Mouse (Mus musculus): ENCODE data around the gene Rho. TPM values are rescaled to one million over a fixed set of nuclear protein-coding genes. Genes with fewer than 3 reads are reported as not detected.

Gene Rho
- polyA plus RNA-seq, 1 experiment from 2014 or later, result not detected

DNA sequence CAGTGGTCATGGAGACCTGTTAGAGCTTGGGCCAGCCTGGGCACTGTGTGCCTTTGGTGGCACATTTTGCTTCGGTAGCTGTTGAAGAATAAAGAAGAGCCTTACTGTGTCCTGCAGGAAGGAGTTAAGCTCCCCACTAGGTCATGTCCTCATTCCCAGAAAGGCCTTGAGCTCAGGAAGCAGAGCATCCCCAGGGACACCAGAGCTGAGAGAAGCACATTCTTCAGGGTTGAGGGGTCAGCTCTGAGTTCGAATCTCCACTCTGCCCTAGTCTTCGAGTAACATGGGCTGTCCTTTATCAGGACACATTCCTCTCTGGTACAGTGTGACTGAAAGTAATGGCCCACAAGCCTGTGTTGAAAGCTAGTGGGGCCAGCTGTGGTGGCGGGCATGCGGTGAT is 11.7 kb upstream of the Rho start:
- H3K9me3 ChIP-seq (ENCODE audit: control insufficient read depth, low read length), result no peaks in the 10 kb centered on the region
- H3K4me3 ChIP-seq (ENCODE audit: low read depth, low read length), result no peak overlapping the region
- WGBS, result 87% methylated on average over 5 of the region's 5 CpGs
- H3K27me3 ChIP-seq (replicated peaks; ENCODE audit: control insufficient read depth, insufficient read depth, low read length), result no peaks in the 10 kb centered on the region
- H3K27ac ChIP-seq (ENCODE audit: low read depth, low read length), result no peak overlapping the region
- H3K4me1 ChIP-seq (replicated peaks; ENCODE audit: control insufficient read depth, insufficient read depth, low read length), result peaks cover 10% of the 10 kb centered on the region; the same call in 1 of the 2 replicates
- no peaks in the 10 kb centered on the region for H3K36me3 ChIP-seq (ENCODE audit: control insufficient read depth, insufficient read depth, low read length)
- no peak overlapping the region for H3K9ac ChIP-seq (ENCODE audit: low read depth, low read length)
- DNase-seq (ENCODE audit: low spot score), result no peak
- ATAC-seq (replicated peaks; ENCODE audit: low FRiP score), result no peak
- no peak overlapping the region for H3K4me2 ChIP-seq

DNA sequence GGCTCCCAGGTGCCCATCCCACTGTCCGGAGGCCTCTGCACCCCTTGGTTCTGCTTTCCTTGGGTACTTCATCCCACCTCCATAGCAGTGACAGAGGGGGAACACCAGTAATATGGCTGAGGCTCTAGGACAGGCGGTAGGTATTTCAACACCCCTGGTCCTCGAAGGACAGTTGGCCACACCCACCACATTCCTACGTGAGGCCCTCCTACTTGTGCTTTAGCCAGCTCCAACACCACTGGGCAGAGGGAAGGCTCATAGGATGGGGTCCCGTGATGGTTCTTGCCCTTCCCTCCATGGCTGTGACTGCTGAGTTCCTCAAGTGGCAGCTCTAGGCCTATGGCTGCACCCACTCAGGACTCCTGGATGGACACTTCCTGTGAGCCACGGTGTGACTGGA is 6.7 kb upstream of the Rho start:
- Histone ChIP-seq H3K4me1 (replicated peaks; ENCODE audit: control insufficient read depth, insufficient read depth, low read length) (no peaks in the 10 kb centered on the region; the same call in none of the 2 replicates), H3K4me3 (ENCODE audit: low read depth, low read length) (no peak overlapping the region), H3K36me3 (ENCODE audit: control insufficient read depth, insufficient read depth, low read length) (no peaks in the 10 kb centered on the region), H3K4me2 (no peak overlapping the region), H3K9ac (ENCODE audit: low read depth, low read length) (no peak overlapping the region), H3K9me3 (ENCODE audit: control insufficient read depth, low read length) (no peaks in the 10 kb centered on the region), H3K27me3 (replicated peaks; ENCODE audit: control insufficient read depth, insufficient read depth, low read length) (no peaks in the 10 kb centered on the region), H3K27ac (ENCODE audit: low read depth, low read length) (no peak overlapping the region)
- ATAC-seq (replicated peaks; ENCODE audit: low FRiP score) (no peak), DNase-seq (ENCODE audit: low spot score) (no peak)
- WGBS, result 53% methylated on average over 6 of the region's 6 CpGs

DNA sequence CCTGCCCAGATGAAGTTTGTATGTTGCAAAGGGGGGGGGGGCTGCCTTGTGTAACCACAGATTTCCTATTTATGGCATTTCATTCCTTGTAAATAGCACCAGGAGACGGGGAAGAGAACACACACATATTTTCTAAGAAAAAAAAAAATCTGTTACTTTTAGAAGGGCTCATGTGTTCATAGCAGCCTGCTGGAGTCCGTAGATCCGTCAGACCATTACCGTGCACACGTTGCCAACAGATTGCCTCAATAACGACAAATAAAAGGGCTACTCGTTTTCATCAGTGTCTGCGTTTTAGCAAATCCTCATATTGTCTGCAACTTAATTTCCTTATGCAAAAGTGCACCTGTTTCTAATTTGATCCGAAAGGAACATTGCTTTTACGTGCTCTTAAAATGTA is 5.1 kb upstream of the Rho start:
- no peak overlapping the region for H3K4me3 ChIP-seq (ENCODE audit: low read depth, low read length)
- ATAC-seq (replicated peaks; ENCODE audit: low FRiP score) (no peak), DNase-seq (ENCODE audit: low spot score) (no peak)
- 84% methylated on average over 10 of the region's 10 CpGs for WGBS
- no peak overlapping the region for H3K27ac ChIP-seq (ENCODE audit: low read depth, low read length)
- no peaks in the 10 kb centered on the region for H3K27me3 ChIP-seq (replicated peaks; ENCODE audit: control insufficient read depth, insufficient read depth, low read length)
- no peak overlapping the region for H3K9ac ChIP-seq (ENCODE audit: low read depth, low read length)
- no peaks in the 10 kb centered on the region for H3K36me3 ChIP-seq (ENCODE audit: control insufficient read depth, insufficient read depth, low read length)
- no peak overlapping the region for H3K4me2 ChIP-seq
- no peaks in the 10 kb centered on the region for H3K9me3 ChIP-seq (ENCODE audit: control insufficient read depth, low read length)
- peaks cover 3% of the 10 kb centered on the region for H3K4me1 ChIP-seq (replicated peaks; ENCODE audit: control insufficient read depth, insufficient read depth, low read length)

DNA sequence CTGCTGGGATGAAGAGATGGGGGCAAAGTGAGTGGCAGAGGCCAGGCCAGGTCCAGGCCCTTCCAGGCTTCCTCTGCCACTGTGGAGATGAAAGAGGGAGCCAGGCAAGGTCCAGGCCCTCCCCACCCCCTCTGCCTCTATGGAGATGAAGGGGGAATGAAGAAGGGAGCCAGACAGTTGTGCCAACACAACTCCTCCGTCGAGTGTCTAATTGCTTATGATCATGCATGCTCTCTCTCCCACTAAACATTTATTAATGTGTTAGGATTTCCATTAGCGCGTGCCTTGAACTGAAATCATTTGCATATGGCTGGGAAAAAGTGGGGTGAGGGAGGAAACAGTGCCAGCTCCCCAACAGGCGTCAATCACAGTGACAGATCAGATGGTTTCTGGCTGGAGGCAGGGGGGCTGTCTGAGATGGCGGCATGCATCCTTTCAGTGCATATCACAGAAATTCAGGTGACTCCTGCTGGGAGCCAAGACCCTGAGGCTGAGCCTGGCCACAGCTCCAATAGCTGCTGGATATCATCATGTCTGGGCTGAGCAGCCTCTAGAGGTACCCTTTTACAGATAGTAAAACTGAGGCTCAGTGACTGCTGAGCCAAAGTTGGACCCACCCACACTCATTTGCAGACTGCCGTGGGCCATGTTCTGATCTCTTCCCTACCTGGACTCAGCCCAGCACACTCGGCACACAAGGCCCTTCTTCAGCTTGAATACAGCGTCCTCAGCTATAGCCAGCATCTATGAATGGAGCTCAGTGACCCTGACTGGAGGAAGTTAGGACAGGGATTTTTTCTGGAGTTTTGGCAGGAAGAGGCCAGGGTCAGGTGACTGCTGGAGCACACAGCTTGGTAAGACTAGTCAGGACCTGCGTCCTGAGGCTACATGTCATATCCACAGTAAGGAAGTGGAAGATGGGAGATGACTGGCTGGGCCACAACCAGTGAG is 4.0 kb upstream of the Rho start:
- Histone ChIP-seq H3K27ac (ENCODE audit: low read depth, low read length) (no peak overlapping the region), H3K9me3 (ENCODE audit: control insufficient read depth, low read length) (no peaks in the 10 kb centered on the region), H3K4me3 (ENCODE audit: low read depth, low read length) (no peak overlapping the region), H3K36me3 (ENCODE audit: control insufficient read depth, insufficient read depth, low read length) (no peaks in the 10 kb centered on the region), H3K9ac (ENCODE audit: low read depth, low read length) (no peak overlapping the region), H3K4me2 (no peak overlapping the region), H3K4me1 (replicated peaks; ENCODE audit: control insufficient read depth, insufficient read depth, low read length) (peaks cover 3% of the 10 kb centered on the region), H3K27me3 (replicated peaks; ENCODE audit: control insufficient read depth, insufficient read depth, low read length) (no peaks in the 10 kb centered on the region)
- DNase-seq (ENCODE audit: low spot score), result no peak
- no peak for ATAC-seq (replicated peaks; ENCODE audit: low FRiP score)
- WGBS, result 81% methylated on average over 10 of the region's 10 CpGs

DNA sequence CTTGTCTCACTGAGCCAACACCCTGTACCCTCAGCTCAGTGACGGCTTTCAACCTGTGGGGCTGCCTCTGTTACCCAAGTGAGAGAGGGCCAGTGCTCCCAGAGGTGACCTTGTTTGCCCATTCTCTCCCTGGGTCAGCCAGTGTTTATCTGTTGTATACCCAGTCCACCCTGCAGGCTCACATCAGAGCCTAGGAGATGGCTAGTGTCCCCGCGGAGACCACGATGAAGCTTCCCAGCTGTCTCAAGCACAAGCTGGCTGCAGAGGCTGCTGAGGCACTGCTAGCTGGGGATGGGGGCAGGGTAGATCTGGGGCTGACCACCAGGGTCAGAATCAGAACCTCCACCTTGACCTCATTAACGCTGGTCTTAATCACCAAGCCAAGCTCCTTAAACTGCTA is 1.5 kb upstream of the Rho start:
- DNase-seq (ENCODE audit: low spot score) (no peak), ATAC-seq (replicated peaks; ENCODE audit: low FRiP score) (no peak)
- 66% methylated on average over 5 of the region's 5 CpGs for WGBS
- H3K4me3 ChIP-seq (ENCODE audit: low read depth, low read length), result no peak overlapping the region
- H3K36me3 ChIP-seq (ENCODE audit: control insufficient read depth, insufficient read depth, low read length), result no peaks in the 10 kb centered on the region
- peaks cover 3% of the 10 kb centered on the region; the same call in 1 of the 2 replicates for H3K4me1 ChIP-seq (replicated peaks; ENCODE audit: control insufficient read depth, insufficient read depth, low read length)
- H3K9ac ChIP-seq (ENCODE audit: low read depth, low read length), result no peak overlapping the region
- H3K9me3 ChIP-seq (ENCODE audit: control insufficient read depth, low read length), result no peaks in the 10 kb centered on the region
- H3K27ac ChIP-seq (ENCODE audit: low read depth, low read length), result no peak overlapping the region
- no peaks in the 10 kb centered on the region for H3K27me3 ChIP-seq (replicated peaks; ENCODE audit: control insufficient read depth, insufficient read depth, low read length)
- H3K4me2 ChIP-seq, result no peak overlapping the region

DNA sequence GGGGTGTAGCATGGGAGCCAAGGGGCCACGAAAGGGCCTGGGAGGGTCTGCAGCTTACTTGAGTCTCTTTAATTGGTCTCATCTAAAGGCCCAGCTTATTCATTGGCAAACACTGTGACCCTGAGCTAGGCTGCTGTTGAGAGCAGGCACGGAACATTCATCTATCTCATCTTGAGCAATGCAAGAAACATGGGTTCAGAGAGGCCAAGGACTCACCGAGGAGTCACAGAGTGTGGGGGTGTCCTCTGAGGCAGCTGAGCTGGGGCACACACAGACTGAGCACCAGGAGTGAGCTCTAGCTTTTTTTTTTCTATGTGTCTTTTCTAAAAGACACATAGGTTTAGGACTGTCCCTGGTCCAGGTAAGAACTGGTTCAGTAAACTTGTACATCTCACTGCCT is 843 bp downstream of the Rho start:
- 86% methylated on average over 3 of the region's 3 CpGs for WGBS
- no peak for ATAC-seq (replicated peaks; ENCODE audit: low FRiP score)
- H3K4me1 ChIP-seq (replicated peaks; ENCODE audit: control insufficient read depth, insufficient read depth, low read length), result peaks cover 3% of the 10 kb centered on the region; the same call in 1 of the 2 replicates

DNA sequence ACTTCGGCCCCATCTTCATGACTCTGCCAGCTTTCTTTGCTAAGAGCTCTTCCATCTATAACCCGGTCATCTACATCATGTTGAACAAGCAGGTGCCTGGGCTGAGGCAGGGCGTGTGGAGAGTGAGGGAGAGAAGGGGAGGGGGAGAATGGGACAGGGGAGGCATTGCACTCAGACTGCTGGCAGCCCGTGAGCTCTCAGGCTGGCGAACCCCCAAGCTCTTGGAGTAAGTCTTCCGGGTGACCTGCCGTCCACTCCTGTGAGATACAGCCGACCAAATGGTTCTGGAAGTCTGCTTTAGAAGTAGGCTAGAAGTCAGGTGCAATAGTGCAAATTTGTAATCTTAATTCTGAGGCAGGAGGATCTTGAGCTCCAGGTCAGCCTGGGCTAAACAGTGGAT is 4.0 kb downstream of the Rho start:
- no peak for DNase-seq (ENCODE audit: low spot score)

More for the DNA sequence above, 843 bp downstream of the Rho start:
- DNase-seq (ENCODE audit: low spot score), result no peak
- Histone ChIP-seq H3K9me3 (ENCODE audit: control insufficient read depth, low read length) (no peaks in the 10 kb centered on the region), H3K36me3 (ENCODE audit: control insufficient read depth, insufficient read depth, low read length) (no peaks in the 10 kb centered on the region), H3K9ac (ENCODE audit: low read depth, low read length) (no peak overlapping the region), H3K27ac (ENCODE audit: low read depth, low read length) (no peak overlapping the region), H3K27me3 (replicated peaks; ENCODE audit: control insufficient read depth, insufficient read depth, low read length) (no peaks in the 10 kb centered on the region), H3K4me3 (ENCODE audit: low read depth, low read length) (no peak overlapping the region), H3K4me2 (no peak overlapping the region)

DNA sequence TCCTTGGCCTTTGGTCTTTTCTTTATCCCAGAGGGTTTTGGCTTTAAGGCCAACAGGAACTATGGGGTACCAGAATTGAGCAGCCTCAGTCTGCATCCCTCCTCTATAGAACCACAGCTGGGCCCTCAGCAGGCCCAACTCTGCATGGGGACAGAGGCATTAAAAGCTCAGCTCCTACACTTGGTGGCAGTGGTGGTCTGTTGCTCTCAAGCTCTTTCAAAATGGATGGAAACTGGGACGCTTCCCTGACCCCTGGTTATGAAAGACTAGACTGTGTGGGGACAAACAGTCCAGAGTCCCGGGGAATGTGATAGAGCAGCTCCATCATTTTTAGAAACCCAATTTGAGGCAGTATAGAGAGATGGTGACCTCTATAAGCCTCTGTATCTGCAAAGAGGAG is 6.5 kb downstream of the Rho start:
- Histone ChIP-seq H3K4me1 (replicated peaks; ENCODE audit: control insufficient read depth, insufficient read depth, low read length) (peaks cover 8% of the 10 kb centered on the region; the same call in 1 of the 2 replicates), H3K9me3 (ENCODE audit: control insufficient read depth, low read length) (no peaks in the 10 kb centered on the region), H3K27ac (ENCODE audit: low read depth, low read length) (no peak overlapping the region), H3K4me3 (ENCODE audit: low read depth, low read length) (no peak overlapping the region), H3K4me2 (no peak overlapping the region), H3K27me3 (replicated peaks; ENCODE audit: control insufficient read depth, insufficient read depth, low read length) (no peaks in the 10 kb centered on the region), H3K36me3 (ENCODE audit: control insufficient read depth, insufficient read depth, low read length) (no peaks in the 10 kb centered on the region), H3K9ac (ENCODE audit: low read depth, low read length) (no peak overlapping the region)
- no peak for ATAC-seq (replicated peaks; ENCODE audit: low FRiP score)
- 88% methylated on average over 2 of the region's 2 CpGs for WGBS
- no peak for DNase-seq (ENCODE audit: low spot score)

More for the DNA sequence above, 4.0 kb downstream of the Rho start:
- no peak overlapping the region for H3K27ac ChIP-seq (ENCODE audit: low read depth, low read length)
- no peak for ATAC-seq (replicated peaks; ENCODE audit: low FRiP score)
- no peaks in the 10 kb centered on the region for H3K27me3 ChIP-seq (replicated peaks; ENCODE audit: control insufficient read depth, insufficient read depth, low read length)
- H3K36me3 ChIP-seq (ENCODE audit: control insufficient read depth, insufficient read depth, low read length), result no peaks in the 10 kb centered on the region
- H3K4me3 ChIP-seq (ENCODE audit: low read depth, low read length), result no peak overlapping the region
- no peak overlapping the region for H3K4me2 ChIP-seq
- no peaks in the 10 kb centered on the region for H3K4me1 ChIP-seq (replicated peaks; ENCODE audit: control insufficient read depth, insufficient read depth, low read length)
- H3K9ac ChIP-seq (ENCODE audit: low read depth, low read length), result no peak overlapping the region
- no peaks in the 10 kb centered on the region for H3K9me3 ChIP-seq (ENCODE audit: control insufficient read depth, low read length)
- WGBS, result 83% methylated on average over 8 of the region's 8 CpGs

DNA sequence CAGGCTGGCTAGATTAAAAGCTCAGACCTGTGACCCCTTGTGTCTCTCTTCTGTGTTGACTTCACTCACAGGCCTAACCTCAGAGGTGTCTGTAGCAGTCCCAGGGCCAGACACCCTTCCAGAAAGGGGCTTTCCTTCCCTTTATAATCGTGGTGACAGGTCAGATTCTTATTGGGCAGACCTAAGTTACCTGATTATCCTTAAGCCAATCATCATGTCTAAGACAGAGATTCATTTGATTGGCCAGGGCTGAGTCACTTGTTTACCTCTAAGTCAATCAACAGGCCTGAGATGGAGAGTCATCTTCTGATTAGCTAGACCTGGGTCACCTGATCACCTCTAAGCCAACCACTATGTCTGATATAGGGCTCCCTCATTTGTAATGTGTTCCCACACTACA is 7.2 kb downstream of the Rho start:
- Histone ChIP-seq H3K27ac (ENCODE audit: low read depth, low read length) (no peak overlapping the region), H3K4me3 (ENCODE audit: low read depth, low read length) (no peak overlapping the region), H3K27me3 (replicated peaks; ENCODE audit: control insufficient read depth, insufficient read depth, low read length) (no peaks in the 10 kb centered on the region), H3K9me3 (ENCODE audit: control insufficient read depth, low read length) (no peaks in the 10 kb centered on the region), H3K9ac (ENCODE audit: low read depth, low read length) (no peak overlapping the region), H3K4me1 (replicated peaks; ENCODE audit: control insufficient read depth, insufficient read depth, low read length) (peaks cover 16% of the 10 kb centered on the region), H3K36me3 (ENCODE audit: control insufficient read depth, insufficient read depth, low read length) (no peaks in the 10 kb centered on the region), H3K4me2 (no peak overlapping the region)
- 55% methylated on average over 1 of the region's 1 CpGs for WGBS
- ATAC-seq (replicated peaks; ENCODE audit: low FRiP score) (no peak), DNase-seq (ENCODE audit: low spot score) (no peak)
